Mouse (Mus musculus) spleen, adult 2 months (tissue): ENCODE measurements around the gene Gm28038.

ENCODE experiments used
- CTCF ChIP-seq: fragments of 200-500 bp; IDR thresholded peaks from 2 replicates; pipeline ENCODE4 v1.5.1; 2011; ENCODE audit warnings: mild to moderate bottlenecking, inconsistent platforms; ENCODE audit not compliant: insufficient read depth, insufficient read length, insufficient replicate concordance; ENCODE audit errors: extremely low read depth
- POLR2A ChIP-seq: fragments of 200-500 bp; IDR thresholded peaks from 2 replicates; pipeline ENCODE4 v1.6.1; 2011; ENCODE audit warnings: low read depth, low read length, inconsistent platforms

DNA sequence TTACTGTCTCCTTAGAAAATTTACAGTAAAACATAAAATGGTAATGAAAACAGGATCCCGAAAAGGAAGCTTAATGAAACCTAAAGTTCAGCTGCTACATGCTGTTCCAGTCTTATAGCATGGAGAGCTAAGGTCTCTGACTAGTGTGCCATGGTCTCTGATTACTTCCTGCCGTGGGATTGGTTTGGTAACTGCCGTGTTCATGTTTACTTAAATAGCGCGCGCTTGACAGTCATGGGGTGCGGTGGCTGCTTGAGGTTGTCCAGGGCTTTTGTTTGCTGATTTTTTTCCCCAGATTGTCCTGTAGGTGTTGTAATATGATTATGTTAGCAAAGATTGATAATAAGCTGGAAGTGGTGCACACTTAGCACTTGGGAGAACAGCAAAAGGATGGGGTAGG, 25.2 kb downstream of the Gm28038 start:
- TF ChIP-seq CTCF (no peak), POLR2A (no peak)
